10 mouse cellular contexts compared by ENCODE assay signal in genomic region chr6:37552760-37553159, GRCm38 (mm10). TPM values are rescaled to one million over a fixed set of nuclear protein-coding genes. Genes with fewer than 3 reads are reported as not detected.
DNase-seq lines count a peak whose midpoint lies in the region; ATAC-seq and TF ChIP-seq lines count a peak whose summit lies in the region.
"Had no signal": no experiment of that assay in that cellular context is flagged by ENCODE, and none has a peak within 500 bp of the region (broad histone marks: within the 10 kb centered on the region; RNA-seq: fewer than 3 reads in every experiment).

No protein-coding gene starts in this region.

- H3K27me3 ChIP-seq in intestine, postnatal 0 days (replicated peaks; ENCODE audit: control insufficient read depth, insufficient read depth, low read length) = no peaks in the 10 kb centered on the region
- no peaks in the 10 kb centered on the region for H3K27me3 ChIP-seq in intestine, embryonic 15.5 days (replicated peaks)
- H3K27me3 ChIP-seq in kidney, postnatal 0 days (ENCODE audit: insufficient read depth, low read length) = no peaks in the 10 kb centered on the region

- no peaks in the 10 kb centered on the region for H3K9me3 ChIP-seq in intestine, postnatal 0 days (ENCODE audit: control insufficient read depth)
- H3K9me3 ChIP-seq in intestine, embryonic 15.5 days = no peaks in the 10 kb centered on the region
- H3K9me3 ChIP-seq in kidney, postnatal 0 days (replicated peaks; ENCODE audit: low read length) = no peaks in the 10 kb centered on the region

- no peak overlapping the region for H3K27ac ChIP-seq in intestine, postnatal 0 days (ENCODE audit: low read depth, low read length)
- no peak overlapping the region for H3K27ac ChIP-seq in intestine, embryonic 15.5 days
- H3K27ac ChIP-seq in kidney, postnatal 0 days = no peak overlapping the region

- no peaks in the 10 kb centered on the region for H3K36me3 ChIP-seq in intestine, postnatal 0 days (ENCODE audit: control insufficient read depth, insufficient read depth)
- H3K36me3 ChIP-seq in intestine, embryonic 15.5 days = no peaks in the 10 kb centered on the region
- H3K36me3 ChIP-seq in kidney, postnatal 0 days (ENCODE audit: insufficient read depth, low read length) = no peaks in the 10 kb centered on the region

- no peak overlapping the region for H3K9ac ChIP-seq in intestine, postnatal 0 days (ENCODE audit: low read depth, low read length)
- no peak overlapping the region for H3K9ac ChIP-seq in intestine, embryonic 15.5 days
- H3K9ac ChIP-seq in kidney, postnatal 0 days (ENCODE audit: low read depth, low read length) = no peak overlapping the region

- H3K4me1 ChIP-seq in intestine, postnatal 0 days (replicated peaks; ENCODE audit: control insufficient read depth, insufficient read depth, low read length) = no peaks in the 10 kb centered on the region
- no peaks in the 10 kb centered on the region for H3K4me1 ChIP-seq in intestine, embryonic 15.5 days (replicated peaks)
- H3K4me1 ChIP-seq in kidney, postnatal 0 days (replicated peaks; ENCODE audit: insufficient read depth, low read length) = no peaks in the 10 kb centered on the region

- DNase-seq in 416B (ENCODE audit: low read depth) = peak; percentile 61
- DNase-seq in R1 (ENCODE audit: low read depth, low spot score) = peak; percentile 71
- DNase-seq in kidney, postnatal 0 days (ENCODE audit: low spot score) = peak; percentile 15
- peak; percentile 12 for DNase-seq in yolk sac, embryonic 10.5 days (ENCODE audit: low spot score)
- no peak for DNase-seq in Muller cell, postnatal 12 days (ENCODE audit: inconsistent ontology term)
- no peak for DNase-seq in frontal cortex, postnatal 10 days (ENCODE audit: low spot score in 2 of 2)

- H3K4me2 ChIP-seq in intestine, postnatal 0 days (replicated peaks; ENCODE audit: low read depth) = no peak overlapping the region
- H3K4me2 ChIP-seq in intestine, embryonic 15.5 days (replicated peaks) = no peak overlapping the region
- H3K4me2 ChIP-seq in kidney, postnatal 0 days (ENCODE audit: low read length) = no peak overlapping the region

- 89% methylated on average over 2 of the region's 2 CpGs for WGBS in intestine, postnatal 0 days
- WGBS in intestine, embryonic 15.5 days = 87% methylated on average over 2 of the region's 2 CpGs
- 85% methylated on average over 2 of the region's 2 CpGs for whole genome bisulfite sequencing in kidney, postnatal 0 days

- TF ChIP-seq CTCF in intestine, postnatal 0 days (IDR thresholded peaks at IDR 0.05; ENCODE audit: low read depth) = peak; percentile 66
- peak; percentile 63 for TF ChIP-seq CTCF in kidney, postnatal 0 days (IDR thresholded peaks at IDR 0.05; ENCODE audit: low read depth)

- H3K4me3 ChIP-seq in intestine, postnatal 0 days (ENCODE audit: low read depth, low read length) = no peak overlapping the region
- no peak overlapping the region for H3K4me3 ChIP-seq in intestine, embryonic 15.5 days (replicated peaks)
- H3K4me3 ChIP-seq in kidney, postnatal 0 days (replicated peaks; ENCODE audit: low read depth, low read length) = no peak overlapping the region

- ATAC-seq in intestine, postnatal 0 days = no peak
- no peak for ATAC-seq in intestine, embryonic 15.5 days
- no peak for ATAC-seq in kidney, postnatal 0 days (replicated peaks; ENCODE audit: low FRiP score, low read depth)

RNA-seq across cellular contexts. Expression of gene Akr1d1, which starts 22.8 kb away (rescaled TPM):
- polyA plus RNA-seq in intestine, postnatal 0 days (2015; fragmentation: Nextera tagmentation; extraction: Ambion mirVana) = 0.51 and 0.54 TPM in 2 replicates
- polyA plus RNA-seq in intestine, embryonic 15.5 days (2015; fragmentation: Nextera tagmentation; extraction: Ambion mirVana) = 0.21 and 0.44 TPM in 2 replicates
- 1.6 TPM in 2 replicates for polyA plus RNA-seq in kidney, postnatal 0 days (2015; fragmentation: Nextera tagmentation; extraction: Ambion mirVana)
- polyA plus RNA-seq: large intestine, adult 2 months; neural tube, embryonic 14.5 days had no signal

Comparison
In these comparisons a context has a peak if more than half of its experiments do, and no peak if none do; other contexts are left out.
1. DNase-seq: peak in 416B (single experiment), R1 (single experiment), kidney, postnatal 0 days (single experiment) and yolk sac, embryonic 10.5 days (single experiment); none in Muller cell, postnatal 12 days (single experiment) and frontal cortex, postnatal 10 days (0 of 2).